Mouse (Mus musculus) lung, embryonic 15.5 days (tissue): ENCODE data around the gene Fam163b. TPM values are rescaled to one million over a fixed set of nuclear protein-coding genes. Genes with fewer than 3 reads are reported as not detected.
A peak's percentile ranks its signal among the peaks of the same experiment; 100 is the strongest.

Source experiments
- ATAC-seq: fragments of 200-750 bp; cut with Nextera tagmentation; 2 replicates; pipeline ENCODE4 v1.8.0; 2017; ENCODE audit warnings: moderate number of reproducible peaks, borderline replicate concordance; ENCODE audit not compliant: low FRiP score, low TSS enrichment; ENCODE audit errors: extremely low read depth
- H3K27ac ChIP-seq: fragments of 300-500 bp; sonication (generic); 2 replicates; pipeline ENCODE4 v1.5.1; 2015; ENCODE audit warnings: moderate library complexity, mild to moderate bottlenecking, inconsistent platforms
- H3K27me3 ChIP-seq: fragments of 300-500 bp; sonication (generic); 2 replicates; pipeline ENCODE4 v1.6.1; 2015; ENCODE audit warnings: inconsistent platforms
- H3K36me3 ChIP-seq: fragments of 300-500 bp; sonication (generic); 2 replicates; pipeline ENCODE4 v1.6.1; 2015; ENCODE audit warnings: inconsistent platforms
- H3K4me1 ChIP-seq: fragments of 300-500 bp; sonication (generic); 2 replicates; pipeline ENCODE4 v1.6.1; 2015; ENCODE audit warnings: inconsistent platforms
- H3K4me2 ChIP-seq: fragments of 300-500 bp; sonication (generic); 2 replicates; pipeline ENCODE4 v1.6.1; 2015; ENCODE audit warnings: inconsistent platforms, mild to moderate bottlenecking, moderate library complexity
- H3K4me3 ChIP-seq: fragments of 300-500 bp; sonication (generic); 2 replicates; pipeline ENCODE4 v1.5.1; 2015; ENCODE audit warnings: mild to moderate bottlenecking, inconsistent platforms
- H3K9ac ChIP-seq: fragments of 300-500 bp; sonication (generic); 2 replicates; pipeline ENCODE4 v1.6.1; 2015; ENCODE audit warnings: inconsistent platforms
- H3K9me3 ChIP-seq: fragments of 300-500 bp; sonication (generic); 2 replicates; pipeline ENCODE4 v1.6.1; 2016; ENCODE audit warnings: inconsistent platforms
- WGBS: fragments of 180-500 bp; shearing (Covaris S2); methylation state at CpG from one replicate; pipeline ENCODE4 v1.1.7; 2015; 5-methylcytosine and 5-hydroxymethylcytosine counted together
- polyA plus RNA-seq: library from polyadenylated mRNA; unstranded; fragments of >200 nt; fragmentation: Nextera tagmentation; extraction: Ambion mirVana; gene quantifications from 2 replicates; pipeline ENCODE4 v1.2.1, GENCODE M21; 2015

The Fam163b gene
- polyA plus RNA-seq, 1 experiment from 2014 or later = 0.70 TPM

DNA sequence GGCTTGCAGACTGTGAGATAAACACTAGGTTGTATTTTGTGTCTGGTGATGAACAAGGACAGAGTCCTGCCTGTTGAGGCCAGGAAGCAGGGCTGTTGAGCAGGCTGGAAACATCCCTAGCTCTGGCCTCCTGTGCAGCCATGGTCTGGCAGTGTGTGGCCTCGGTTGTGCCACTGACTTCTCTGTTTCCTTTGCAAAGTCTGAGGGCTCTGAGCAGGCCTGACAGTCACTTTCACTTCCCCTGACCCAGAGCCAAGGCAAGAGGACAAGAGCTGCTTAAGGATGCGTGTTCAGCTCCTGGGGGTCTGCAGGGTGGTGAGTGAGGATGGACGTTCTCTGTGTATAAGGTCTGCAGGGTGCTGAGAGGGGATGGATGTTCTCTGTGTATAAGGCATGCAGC is 13.3 kb downstream of the Fam163b start:
- Histone ChIP-seq H3K4me2 (no peak overlapping the region), H3K9me3 (no peaks in the 10 kb centered on the region), H3K27me3 (no peaks in the 10 kb centered on the region), H3K36me3 (no peaks in the 10 kb centered on the region), H3K4me3 (no peak overlapping the region), H3K27ac (no peak overlapping the region), H3K4me1 (no peaks in the 10 kb centered on the region), H3K9ac (no peak overlapping the region)
- ATAC-seq = no peak
- WGBS = 44% methylated on average over 3 of the region's 3 CpGs

DNA sequence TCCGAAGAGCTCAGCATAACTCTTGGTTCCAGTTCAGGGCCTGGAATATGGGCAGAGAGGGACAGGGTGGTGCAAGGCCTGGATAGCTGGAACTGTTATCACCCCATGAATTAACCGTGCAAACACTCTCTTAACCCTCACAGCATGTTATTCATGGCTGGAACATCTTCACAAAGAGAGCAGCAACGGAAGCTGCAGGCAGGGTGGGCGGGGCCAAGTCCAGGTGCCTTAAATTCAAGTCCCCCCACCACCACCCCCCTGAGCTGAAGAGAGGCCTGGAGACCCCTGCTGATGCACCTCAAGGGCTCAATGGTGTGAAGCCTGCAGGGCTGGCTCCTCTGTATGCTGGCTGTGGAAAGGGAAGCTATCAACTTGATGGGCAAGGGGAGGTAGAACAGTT is 15.8 kb downstream of the Fam163b start:
- Histone ChIP-seq H3K27me3 (no peaks in the 10 kb centered on the region), H3K9ac (no peak overlapping the region), H3K27ac (no peak overlapping the region), H3K36me3 (no peaks in the 10 kb centered on the region), H3K4me3 (no peak overlapping the region), H3K9me3 (no peaks in the 10 kb centered on the region), H3K4me2 (no peak overlapping the region), H3K4me1 (peaks cover 10% of the 10 kb centered on the region)
- WGBS = 51% methylated on average over 4 of the region's 4 CpGs
- ATAC-seq = no peak

DNA sequence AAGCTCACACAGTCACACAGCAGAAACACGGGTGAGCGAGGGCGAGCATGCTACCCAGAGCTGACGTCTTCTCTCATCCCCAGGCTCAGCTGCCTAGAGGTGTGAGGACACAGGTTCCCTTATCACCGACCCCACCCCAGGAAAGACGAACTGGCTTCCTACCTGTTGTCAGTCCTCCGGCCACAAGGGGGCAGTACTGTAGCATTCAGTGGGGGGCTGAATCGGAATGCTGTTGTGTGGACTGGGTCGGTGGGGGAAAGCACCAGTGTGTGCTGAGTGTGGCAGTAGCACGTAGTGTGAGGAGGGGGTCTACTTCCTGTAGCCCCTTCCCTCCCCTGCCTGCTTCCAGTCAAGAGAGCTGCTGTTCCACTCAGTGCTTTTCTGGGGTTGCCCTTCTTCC is 16.3 kb downstream of the Fam163b start:
- ATAC-seq = no peak

DNA sequence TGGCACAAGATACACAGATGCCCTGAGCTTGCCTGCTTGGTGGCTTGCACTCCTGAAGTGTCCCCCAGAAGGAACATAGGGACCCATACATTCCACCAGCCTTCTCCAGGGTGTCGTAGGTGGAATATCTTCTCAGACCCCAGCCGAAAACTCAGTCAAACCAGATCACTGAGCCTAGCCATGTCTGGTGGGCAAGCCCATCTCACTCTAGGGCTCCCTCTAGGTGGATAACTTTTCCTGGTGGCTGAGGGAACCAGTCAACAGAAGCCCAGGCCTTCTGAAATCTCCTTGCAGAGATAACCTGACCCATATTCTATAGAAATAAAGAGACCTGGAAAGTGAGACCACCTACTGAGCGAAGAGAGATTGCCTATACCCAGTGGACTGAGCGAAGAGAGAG is 19.2 kb downstream of the Fam163b start:
- WGBS = 85% methylated on average over 4 of the region's 4 CpGs
- no peaks in the 10 kb centered on the region for H3K36me3 ChIP-seq
- no peak for ATAC-seq
- no peak overlapping the region for H3K4me2 ChIP-seq
- H3K4me1 ChIP-seq = peaks cover 42% of the 10 kb centered on the region
- H3K9me3 ChIP-seq = no peaks in the 10 kb centered on the region
- no peak overlapping the region for H3K27ac ChIP-seq
- H3K27me3 ChIP-seq = no peaks in the 10 kb centered on the region
- no peak overlapping the region for H3K9ac ChIP-seq
- H3K4me3 ChIP-seq = no peak overlapping the region

More for the DNA sequence above, 16.3 kb downstream of the Fam163b start:
- 24% methylated on average over 10 of the region's 10 CpGs for WGBS
- Histone ChIP-seq H3K9ac (no peak overlapping the region), H3K9me3 (no peaks in the 10 kb centered on the region), H3K36me3 (no peaks in the 10 kb centered on the region), H3K4me2 (no peak overlapping the region), H3K27me3 (no peaks in the 10 kb centered on the region), H3K27ac (no peak overlapping the region), H3K4me1 (peaks cover 15% of the 10 kb centered on the region), H3K4me3 (no peak overlapping the region)

DNA sequence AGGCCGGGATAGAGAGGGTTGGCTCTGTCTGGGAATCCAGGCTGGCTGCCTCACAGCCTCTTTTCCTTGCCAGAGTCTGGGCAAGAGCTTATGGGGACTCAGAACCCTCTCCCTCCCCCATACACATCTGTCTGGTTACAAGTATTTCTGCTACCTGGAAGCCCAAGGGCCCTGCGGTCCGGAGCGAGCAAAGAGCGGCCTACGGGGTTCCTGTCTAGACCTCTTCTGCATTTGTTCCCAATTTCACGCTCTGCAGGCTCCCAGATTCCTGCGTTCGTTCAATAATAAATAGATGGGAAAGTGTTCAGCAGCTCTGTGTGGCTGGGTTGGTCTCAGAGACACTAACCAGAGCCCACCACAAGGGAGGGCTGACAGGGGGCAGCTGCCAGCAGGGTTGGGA is 19.7 kb downstream of the Fam163b start:
- Histone ChIP-seq H3K4me2 (no peak overlapping the region), H3K4me3 (no peak overlapping the region), H3K9me3 (no peaks in the 10 kb centered on the region), H3K27ac (0 out of 2 replicates have a peak overlapping the region, but pooled peaks have one; percentile 1), H3K4me1 (peaks cover 42% of the 10 kb centered on the region), H3K27me3 (no peaks in the 10 kb centered on the region), H3K36me3 (no peaks in the 10 kb centered on the region), H3K9ac (no peak overlapping the region)
- WGBS = 70% methylated on average over 9 of the region's 9 CpGs
- ATAC-seq = no peak

DNA sequence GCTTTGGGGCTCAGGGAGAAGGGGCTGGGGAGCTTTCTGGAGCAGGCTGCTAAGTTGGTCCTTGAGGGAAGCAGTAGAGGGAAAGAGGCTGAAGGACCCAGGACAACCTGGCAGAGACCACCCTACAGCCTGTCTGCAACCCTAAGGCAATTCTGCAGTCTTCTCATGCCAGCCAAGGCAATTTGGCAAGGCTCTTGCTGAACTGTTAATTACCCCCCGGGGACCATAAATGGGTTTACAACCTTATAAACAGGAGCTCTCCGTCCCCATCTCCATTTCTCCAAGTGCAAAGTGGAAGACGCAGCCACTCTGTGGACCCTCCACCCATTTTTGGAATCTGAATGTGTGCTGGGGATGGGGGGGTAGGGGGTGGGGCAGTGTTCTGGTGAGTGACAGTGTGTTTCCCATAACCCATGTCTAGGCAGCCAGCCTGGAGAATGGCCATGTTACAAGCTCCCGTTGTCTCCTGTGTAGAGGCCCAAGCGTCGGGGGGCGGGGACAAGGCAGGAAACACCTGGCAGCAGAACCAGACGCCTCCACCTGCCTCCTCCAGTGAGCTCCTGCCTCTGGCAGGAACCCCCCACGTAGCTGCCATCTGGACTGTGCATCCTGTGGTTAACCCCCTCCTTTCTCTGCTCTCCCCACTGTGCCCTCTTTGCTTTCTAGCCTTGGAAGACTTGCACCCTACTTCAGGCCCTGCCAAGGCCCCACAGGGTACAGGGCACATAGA is 20.5 kb downstream of the Fam163b start:
- 0 out of 2 replicates have a peak overlapping the region, but pooled peaks have one; percentile 1 for H3K27ac ChIP-seq
- no peak overlapping the region for H3K4me2 ChIP-seq
- no peak for ATAC-seq
- no peak overlapping the region for H3K9ac ChIP-seq
- no peak overlapping the region for H3K4me3 ChIP-seq
- no peaks in the 10 kb centered on the region for H3K36me3 ChIP-seq
- no peaks in the 10 kb centered on the region for H3K27me3 ChIP-seq
- 23% methylated on average over 9 of the region's 9 CpGs for WGBS
- no peaks in the 10 kb centered on the region for H3K9me3 ChIP-seq
- peaks cover 42% of the 10 kb centered on the region for H3K4me1 ChIP-seq

DNA sequence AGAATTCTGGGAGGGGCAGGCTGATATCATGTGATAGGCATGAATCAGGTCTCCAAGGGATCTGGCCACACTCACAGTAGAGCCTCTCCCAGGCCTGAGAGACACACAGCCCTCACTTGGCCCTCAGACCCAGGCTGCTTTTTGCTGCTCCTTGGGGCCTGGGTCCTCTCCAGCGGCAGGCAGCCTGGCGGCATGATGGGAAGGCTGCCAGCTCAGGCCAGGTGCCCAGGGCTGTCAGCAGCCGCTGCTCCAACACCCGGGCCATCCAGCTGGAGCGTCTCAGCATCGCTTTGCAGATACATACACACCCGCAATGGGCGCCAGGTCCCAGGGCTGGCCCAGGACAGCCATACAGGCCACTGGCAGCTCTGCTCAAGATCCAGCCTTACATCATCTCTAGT is 22.1 kb downstream of the Fam163b start:
- Histone ChIP-seq H3K27ac (peak overlapping the region; percentile 76), H3K27me3 (no peaks in the 10 kb centered on the region), H3K4me3 (no peak overlapping the region), H3K4me1 (peaks cover 42% of the 10 kb centered on the region), H3K9me3 (no peaks in the 10 kb centered on the region), H3K36me3 (no peaks in the 10 kb centered on the region), H3K9ac (no peak overlapping the region), H3K4me2 (no peak overlapping the region)
- 42% methylated on average over 8 of the region's 8 CpGs for WGBS
- peak; percentile 87 for ATAC-seq

DNA sequence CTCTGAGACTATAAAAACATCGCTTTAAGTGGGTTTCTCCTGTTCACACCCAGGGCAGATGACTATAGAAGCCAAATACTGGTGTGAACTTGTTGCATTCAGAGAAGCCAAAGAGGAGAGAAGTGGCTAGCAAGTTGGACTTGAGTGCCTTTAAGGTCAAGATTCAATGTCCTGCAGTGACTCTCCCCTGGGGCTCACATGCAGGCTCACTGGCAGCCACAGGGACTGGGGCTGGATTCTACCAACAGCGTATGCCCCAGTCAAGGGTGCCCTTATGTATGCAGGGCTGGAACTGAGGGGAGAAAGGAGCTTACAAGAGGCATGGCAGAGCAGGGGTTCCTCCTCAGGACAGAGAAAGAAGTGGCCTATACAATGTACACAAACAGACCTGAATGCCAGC is 22.5 kb downstream of the Fam163b start:
- Histone ChIP-seq H3K27me3 (no peaks in the 10 kb centered on the region), H3K4me1 (peaks cover 42% of the 10 kb centered on the region), H3K9me3 (no peaks in the 10 kb centered on the region), H3K9ac (no peak overlapping the region), H3K4me2 (no peak overlapping the region), H3K36me3 (no peaks in the 10 kb centered on the region), H3K27ac (peak overlapping the region; percentile 76), H3K4me3 (no peak overlapping the region)
- WGBS = 82% methylated on average over 2 of the region's 2 CpGs
- ATAC-seq = 0 out of 2 replicates have a peak, but pooled peaks have one; percentile 1

DNA sequence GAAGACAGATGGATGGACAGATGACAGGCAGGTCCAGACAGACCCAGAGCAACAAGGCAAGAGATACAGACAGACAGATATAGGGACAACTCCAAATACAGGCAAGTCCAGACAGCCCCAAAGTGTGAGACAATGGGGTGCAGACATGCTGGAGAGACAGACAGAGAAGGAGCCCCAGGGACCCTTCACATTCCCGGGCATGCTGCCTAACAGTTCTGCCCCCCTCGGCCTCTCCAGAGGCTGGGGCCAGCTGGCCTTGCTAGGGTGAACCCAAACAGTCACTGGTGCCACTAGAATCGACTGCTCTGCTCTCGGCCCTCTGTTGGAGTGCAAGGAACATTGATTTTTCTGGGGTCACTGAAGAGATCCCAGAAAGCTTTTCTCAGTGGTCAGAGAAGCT is 23.8 kb downstream of the Fam163b start:
- Histone ChIP-seq H3K4me2 (no peak overlapping the region), H3K27ac (no peak overlapping the region), H3K27me3 (no peaks in the 10 kb centered on the region), H3K4me3 (no peak overlapping the region), H3K36me3 (no peaks in the 10 kb centered on the region), H3K9me3 (no peaks in the 10 kb centered on the region), H3K4me1 (peaks cover 42% of the 10 kb centered on the region), H3K9ac (no peak overlapping the region)
- ATAC-seq = no peak
- WGBS = 37% methylated on average over 4 of the region's 4 CpGs

DNA sequence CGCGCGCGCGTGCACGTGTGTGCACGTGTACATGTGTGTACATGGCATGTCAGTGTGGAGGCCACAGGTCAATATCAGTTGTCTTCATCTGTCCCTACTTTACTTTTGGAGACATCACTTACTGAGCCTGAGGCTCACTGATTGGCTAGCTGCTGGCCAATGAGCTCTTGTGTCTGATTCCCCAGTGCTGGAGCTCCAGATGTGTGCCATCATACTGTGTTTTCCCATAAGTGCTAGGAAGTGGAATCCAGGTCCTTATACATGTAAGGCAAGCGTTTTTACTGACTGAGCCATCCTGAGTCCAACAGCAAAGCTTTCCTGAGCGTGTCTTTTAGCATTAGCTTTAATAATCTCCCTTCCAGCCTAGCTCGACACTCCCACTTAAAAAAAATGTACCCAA is 28.1 kb downstream of the Fam163b start:
- no peak overlapping the region for H3K4me3 ChIP-seq
- ATAC-seq = no peak
- WGBS = 77% methylated on average over 10 of the region's 10 CpGs

DNA sequence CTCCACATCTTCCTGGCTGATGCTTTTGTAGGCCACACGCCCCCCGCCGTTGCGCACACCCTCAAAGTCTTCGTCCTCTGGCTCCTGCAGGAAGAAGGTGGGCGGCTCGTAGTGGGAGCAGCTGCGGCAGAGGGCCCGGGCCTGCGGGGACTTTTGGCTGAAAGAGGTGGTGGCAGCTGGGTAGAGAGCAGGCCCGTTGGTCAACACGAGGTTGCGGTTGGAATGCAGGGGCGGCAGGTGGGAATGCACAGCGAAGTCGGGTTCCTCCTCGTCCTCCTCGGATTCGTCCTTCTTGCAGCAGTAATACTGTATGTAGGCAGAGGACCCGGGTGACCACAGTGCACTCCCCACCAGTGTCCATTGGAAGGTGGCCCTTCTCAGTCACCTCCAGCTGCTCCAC is 29.7 kb downstream of the Fam163b start:
- WGBS = 67% methylated on average over 20 of the region's 20 CpGs
- H3K27ac ChIP-seq = no peak overlapping the region
- no peak overlapping the region for H3K9ac ChIP-seq
- H3K4me1 ChIP-seq = no peaks in the 10 kb centered on the region
- H3K4me3 ChIP-seq = no peak overlapping the region
- H3K27me3 ChIP-seq = no peaks in the 10 kb centered on the region
- no peak for ATAC-seq
- H3K4me2 ChIP-seq = no peak overlapping the region
- H3K36me3 ChIP-seq = no peaks in the 10 kb centered on the region
- H3K9me3 ChIP-seq = no peaks in the 10 kb centered on the region

More for the DNA sequence above, 28.1 kb downstream of the Fam163b start:
- Histone ChIP-seq H3K27ac (no peak overlapping the region), H3K9me3 (no peaks in the 10 kb centered on the region), H3K36me3 (no peaks in the 10 kb centered on the region), H3K4me1 (peaks cover 9% of the 10 kb centered on the region; the same call in 1 of the 2 replicates), H3K27me3 (no peaks in the 10 kb centered on the region), H3K9ac (no peak overlapping the region), H3K4me2 (no peak overlapping the region)

DNA sequence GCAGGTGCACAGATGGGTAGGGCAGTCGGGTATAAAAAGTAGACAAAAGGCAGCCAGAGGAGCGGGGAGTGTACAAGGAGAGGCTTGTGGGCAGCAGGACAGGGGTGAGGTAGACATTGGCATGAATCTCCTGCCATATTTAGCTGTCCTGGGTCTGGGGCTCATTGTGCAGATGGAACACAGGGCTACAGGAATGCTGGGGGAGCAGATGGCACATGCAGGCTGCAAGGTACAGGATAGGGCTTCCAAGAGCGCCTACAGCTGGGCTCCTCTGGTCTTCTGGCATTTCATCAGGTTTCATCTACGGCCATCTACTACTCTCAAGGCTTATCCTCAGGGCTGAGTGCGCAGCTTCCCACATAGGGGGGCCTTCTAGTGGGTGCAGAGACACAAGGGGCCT is 33.2 kb downstream of the Fam163b start:
- Histone ChIP-seq H3K4me1 (no peaks in the 10 kb centered on the region), H3K27ac (no peak overlapping the region), H3K36me3 (no peaks in the 10 kb centered on the region), H3K4me2 (no peak overlapping the region), H3K4me3 (no peak overlapping the region), H3K9ac (no peak overlapping the region), H3K9me3 (no peaks in the 10 kb centered on the region), H3K27me3 (no peaks in the 10 kb centered on the region)
- no peak for ATAC-seq
- WGBS = 76% methylated on average over 5 of the region's 5 CpGs
